Mouse (Mus musculus): Measurements from ENCODE around the gene Pmf1. TPM values are rescaled to one million over a fixed set of nuclear protein-coding genes. Genes with fewer than 3 reads are reported as not detected.
A peak's percentile ranks its signal among the peaks of the same experiment; 100 is the strongest.

Gene Pmf1
- polyA plus RNA-seq, 1 experiment from 2014 or later = 56.8 TPM

DNA sequence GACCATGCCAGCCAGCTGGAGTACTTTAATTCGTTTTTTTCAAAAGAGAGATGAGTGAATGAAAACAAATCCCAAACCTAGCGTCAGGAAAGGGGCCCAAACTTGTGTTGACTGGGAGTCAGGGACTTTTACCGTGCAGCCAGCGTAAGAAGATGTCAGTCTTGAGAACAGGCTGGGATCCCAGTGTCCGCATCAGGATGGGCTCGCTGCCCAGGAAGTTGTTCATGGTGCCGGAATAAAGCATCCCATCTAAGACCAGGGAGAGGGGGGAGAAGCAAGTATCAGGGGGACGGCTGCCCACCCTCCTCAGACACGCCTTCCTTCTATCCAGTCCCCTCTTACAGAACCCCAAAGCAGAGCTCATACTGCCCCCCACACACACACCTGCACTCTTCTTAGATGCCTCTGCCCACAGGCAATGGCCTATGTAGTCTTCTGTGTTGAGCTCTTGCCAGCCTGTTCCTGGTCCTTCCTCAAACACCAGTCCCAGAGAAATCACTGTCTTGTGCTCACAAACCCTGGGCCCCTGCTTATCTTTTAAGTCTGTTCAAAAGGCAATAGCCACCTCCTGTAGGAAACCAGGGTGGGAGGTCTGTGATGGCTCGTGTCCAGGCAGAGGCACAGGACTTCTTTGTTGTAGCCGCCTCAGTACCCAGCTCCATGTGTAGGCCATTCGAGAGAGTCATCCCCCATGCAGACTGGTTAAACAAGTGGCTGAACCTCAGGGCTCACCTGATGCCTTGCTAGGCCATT lies 40.4 kb upstream of the Pmf1 start:
- Histone ChIP-seq H3K4me3 (replicated peaks) (no peak overlapping the region), H3K36me3 (peaks cover 84% of the 10 kb centered on the region), H3K9me3 (no peaks in the 10 kb centered on the region), H3K4me1 (replicated peaks) (peaks cover 17% of the 10 kb centered on the region), H3K4me2 (replicated peaks) (no peak overlapping the region), H3K27ac (no peak overlapping the region), H3K27me3 (no peaks in the 10 kb centered on the region), H3K9ac (replicated peaks) (0 out of 2 replicates have a peak overlapping the region, but pooled peaks have one; percentile 57)
- WGBS = 77% methylated on average over 12 of the region's 12 CpGs
- ATAC-seq = no peak

DNA sequence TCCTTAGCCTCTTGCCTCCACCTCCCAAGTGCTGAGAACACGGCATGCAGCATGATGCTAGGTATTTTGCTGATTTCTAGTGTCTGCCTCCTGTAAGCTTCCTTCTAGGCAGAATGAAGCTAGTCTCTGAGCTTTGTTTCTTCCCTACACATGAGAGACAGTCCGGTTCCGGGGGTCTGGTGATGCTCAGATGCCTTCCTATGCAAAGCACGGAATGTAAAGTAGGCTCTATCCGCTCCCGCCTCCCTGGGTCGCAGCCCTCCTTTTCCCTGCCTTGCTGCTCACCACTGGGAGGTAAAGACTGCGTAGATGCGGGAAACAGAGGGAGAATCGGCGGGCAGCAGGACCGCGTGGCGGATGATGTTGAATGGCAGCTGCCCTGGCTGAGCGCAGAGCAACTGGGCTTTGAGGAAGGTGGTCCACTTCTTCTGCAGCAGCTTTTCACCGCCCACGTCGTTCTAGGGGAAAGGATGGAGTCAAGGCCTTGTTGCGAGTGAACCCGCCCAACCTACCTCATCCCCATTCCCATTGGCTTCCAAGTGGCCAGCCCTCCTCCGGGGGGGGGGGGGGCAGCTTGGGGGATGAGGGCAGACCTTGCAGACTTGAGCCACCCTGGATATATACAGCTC lies 39.4 kb upstream of the Pmf1 start:
- Histone ChIP-seq H3K4me3 (replicated peaks) (peak overlapping the region; percentile 19), H3K27me3 (no peaks in the 10 kb centered on the region), H3K4me2 (replicated peaks) (peak overlapping the region; percentile 44), H3K9me3 (no peaks in the 10 kb centered on the region), H3K36me3 (peaks cover 87% of the 10 kb centered on the region), H3K4me1 (replicated peaks) (peaks cover 11% of the 10 kb centered on the region), H3K9ac (replicated peaks) (peak overlapping the region; percentile 57; the same call in 1 of the 2 replicates), H3K27ac (no peak overlapping the region)
- peak; percentile 72 for ATAC-seq
- WGBS = 4% methylated on average over 21 of the region's 21 CpGs

DNA sequence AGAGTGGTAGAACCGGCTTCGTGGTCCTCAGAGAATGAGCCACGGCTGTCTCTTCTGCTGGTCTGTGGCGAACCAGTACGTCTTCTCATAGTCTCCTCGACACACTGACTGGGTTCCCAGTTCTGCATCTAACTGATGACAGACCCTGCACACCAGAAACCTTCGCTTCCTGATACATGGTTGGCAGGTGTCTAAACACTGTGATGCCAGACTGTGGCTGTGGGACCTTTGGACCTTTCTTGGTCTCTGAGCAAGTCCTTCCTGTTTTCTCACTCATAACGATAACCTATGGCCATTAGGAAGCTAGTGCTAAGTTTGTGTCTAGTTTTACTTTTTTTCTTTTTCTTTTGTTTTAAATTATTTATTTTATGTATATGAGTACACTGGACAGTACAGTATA lies 38.3 kb upstream of the Pmf1 start:
- ATAC-seq = no peak
- Histone ChIP-seq H3K9me3 (no peaks in the 10 kb centered on the region), H3K9ac (replicated peaks) (no peak overlapping the region), H3K4me3 (replicated peaks) (no peak overlapping the region), H3K4me2 (replicated peaks) (no peak overlapping the region), H3K4me1 (replicated peaks) (peaks cover 11% of the 10 kb centered on the region), H3K27me3 (no peaks in the 10 kb centered on the region), H3K27ac (no peak overlapping the region), H3K36me3 (peaks cover 86% of the 10 kb centered on the region)
- WGBS = 94% methylated on average over 8 of the region's 8 CpGs

DNA sequence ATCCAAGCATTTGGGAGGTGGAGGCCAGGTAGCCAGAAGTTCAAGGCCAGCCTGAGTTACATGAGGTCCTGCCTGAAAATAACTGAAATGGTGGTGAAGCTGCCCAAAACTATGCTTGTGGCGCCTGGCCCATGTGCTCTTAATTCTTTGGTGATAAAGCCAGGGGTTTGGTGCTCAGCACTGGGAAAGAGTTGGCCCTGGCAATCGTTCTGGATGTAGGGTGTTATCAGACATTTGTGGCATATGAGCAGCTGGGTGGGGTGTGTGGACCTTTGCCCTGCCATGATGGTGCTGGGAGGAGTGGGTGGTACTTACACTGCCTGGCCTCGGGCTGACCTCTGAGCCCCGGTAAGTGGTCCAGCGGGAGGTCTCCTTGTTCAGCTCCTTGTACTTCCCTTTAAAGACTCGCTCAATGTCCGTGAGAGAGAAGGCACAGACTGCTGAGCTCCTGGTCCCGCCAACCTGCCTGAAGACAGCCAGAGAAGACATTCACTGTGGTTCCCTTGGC lies 37.6 kb upstream of the Pmf1 start:
- H3K27ac ChIP-seq = no peak overlapping the region
- H3K9me3 ChIP-seq = no peaks in the 10 kb centered on the region
- H3K4me3 ChIP-seq (replicated peaks) = no peak overlapping the region
- H3K4me1 ChIP-seq (replicated peaks) = peaks cover 11% of the 10 kb centered on the region
- H3K9ac ChIP-seq (replicated peaks) = no peak overlapping the region
- peaks cover 85% of the 10 kb centered on the region for H3K36me3 ChIP-seq
- ATAC-seq = no peak
- H3K27me3 ChIP-seq = no peaks in the 10 kb centered on the region
- H3K4me2 ChIP-seq (replicated peaks) = no peak overlapping the region
- 65% methylated on average over 8 of the region's 8 CpGs for WGBS

DNA sequence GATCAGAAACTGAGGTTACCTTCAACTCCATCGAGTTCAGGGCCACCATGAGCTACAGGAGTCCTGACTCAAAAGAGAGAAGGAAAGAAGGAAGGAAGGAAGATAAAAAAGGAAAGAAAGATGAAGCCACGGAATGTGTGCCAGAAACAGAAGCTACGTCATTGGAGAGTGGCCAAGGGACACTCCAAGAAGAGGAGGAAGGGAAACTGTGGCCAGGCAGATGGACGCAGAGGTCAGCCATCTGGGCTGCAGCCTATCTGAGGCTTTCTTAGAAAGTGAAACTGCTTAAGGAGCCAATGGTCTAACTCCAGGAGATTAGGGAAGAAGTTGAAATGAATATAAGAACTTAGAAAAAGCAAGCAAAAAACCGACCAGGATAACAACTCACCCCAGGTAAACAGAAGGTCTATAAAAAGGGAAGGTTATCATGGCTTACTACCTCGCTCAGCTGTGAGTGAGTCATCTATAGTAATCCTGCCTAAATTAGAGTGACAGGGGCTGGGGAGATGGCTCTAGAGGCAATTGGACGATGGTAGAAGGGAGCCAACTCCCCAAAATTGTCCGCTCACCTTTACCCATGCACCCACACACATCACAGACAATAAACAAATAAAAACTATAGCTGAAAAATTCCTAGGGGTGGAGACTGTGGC lies 36.5 kb upstream of the Pmf1 start:
- peaks cover 11% of the 10 kb centered on the region for H3K4me1 ChIP-seq (replicated peaks)
- no peaks in the 10 kb centered on the region for H3K9me3 ChIP-seq
- H3K27ac ChIP-seq = no peak overlapping the region
- ATAC-seq = no peak
- H3K4me2 ChIP-seq (replicated peaks) = no peak overlapping the region
- no peak overlapping the region for H3K9ac ChIP-seq (replicated peaks)
- peaks cover 79% of the 10 kb centered on the region for H3K36me3 ChIP-seq
- H3K4me3 ChIP-seq (replicated peaks) = no peak overlapping the region
- H3K27me3 ChIP-seq = no peaks in the 10 kb centered on the region
- 81% methylated on average over 8 of the region's 8 CpGs for WGBS

DNA sequence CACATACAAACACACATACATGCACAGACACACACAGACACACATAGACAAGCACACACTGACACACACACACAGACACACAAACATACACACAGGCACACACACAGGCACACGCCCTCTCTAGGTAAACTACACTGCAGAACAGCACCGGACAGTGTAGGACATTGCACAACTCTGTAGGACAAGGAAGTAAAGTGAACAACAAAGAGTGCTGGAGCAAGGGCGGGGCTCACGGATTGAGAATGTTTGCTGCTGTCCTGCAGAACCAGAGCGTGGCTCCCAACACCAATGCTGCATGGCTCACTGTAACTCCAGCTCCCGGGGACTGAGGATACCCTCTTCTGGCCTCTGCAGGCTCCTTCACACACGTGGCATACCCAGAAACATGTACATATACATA lies 32.8 kb upstream of the Pmf1 start:
- ATAC-seq = no peak
- Histone ChIP-seq H3K9ac (replicated peaks) (no peak overlapping the region), H3K27me3 (0 out of 2 replicates have a peak, but pooled peaks cover 5% of the 10 kb centered on the region), H3K4me2 (replicated peaks) (no peak overlapping the region), H3K4me1 (replicated peaks) (peaks cover 14% of the 10 kb centered on the region), H3K4me3 (replicated peaks) (no peak overlapping the region), H3K27ac (no peak overlapping the region), H3K9me3 (no peaks in the 10 kb centered on the region), H3K36me3 (peaks cover 59% of the 10 kb centered on the region)
- WGBS = 78% methylated on average over 7 of the region's 7 CpGs

DNA sequence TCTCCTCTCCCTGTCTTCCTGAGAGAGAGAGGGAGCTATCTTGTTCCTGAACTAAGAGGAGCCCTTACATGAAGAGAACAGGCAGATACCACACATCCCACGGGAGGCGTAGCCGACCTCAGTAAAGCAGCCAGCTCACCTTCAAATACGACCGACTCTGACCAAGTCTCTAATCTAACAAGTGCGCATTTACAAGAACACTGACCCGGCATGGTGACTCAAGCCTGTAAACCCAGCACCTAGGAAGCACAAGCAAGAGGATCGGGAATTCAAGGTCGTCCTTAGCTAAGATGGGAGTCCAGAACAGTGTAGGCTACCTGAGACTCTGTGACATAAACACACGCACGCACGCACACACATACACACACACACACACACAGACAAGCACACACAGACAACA lies 32.4 kb upstream of the Pmf1 start:
- Histone ChIP-seq H3K4me3 (replicated peaks) (no peak overlapping the region), H3K9me3 (no peaks in the 10 kb centered on the region), H3K36me3 (peaks cover 59% of the 10 kb centered on the region), H3K9ac (replicated peaks) (no peak overlapping the region), H3K4me2 (replicated peaks) (no peak overlapping the region), H3K27me3 (0 out of 2 replicates have a peak, but pooled peaks cover 5% of the 10 kb centered on the region), H3K4me1 (replicated peaks) (peaks cover 14% of the 10 kb centered on the region), H3K27ac (no peak overlapping the region)
- no peak for ATAC-seq
- 87% methylated on average over 12 of the region's 12 CpGs for WGBS

DNA sequence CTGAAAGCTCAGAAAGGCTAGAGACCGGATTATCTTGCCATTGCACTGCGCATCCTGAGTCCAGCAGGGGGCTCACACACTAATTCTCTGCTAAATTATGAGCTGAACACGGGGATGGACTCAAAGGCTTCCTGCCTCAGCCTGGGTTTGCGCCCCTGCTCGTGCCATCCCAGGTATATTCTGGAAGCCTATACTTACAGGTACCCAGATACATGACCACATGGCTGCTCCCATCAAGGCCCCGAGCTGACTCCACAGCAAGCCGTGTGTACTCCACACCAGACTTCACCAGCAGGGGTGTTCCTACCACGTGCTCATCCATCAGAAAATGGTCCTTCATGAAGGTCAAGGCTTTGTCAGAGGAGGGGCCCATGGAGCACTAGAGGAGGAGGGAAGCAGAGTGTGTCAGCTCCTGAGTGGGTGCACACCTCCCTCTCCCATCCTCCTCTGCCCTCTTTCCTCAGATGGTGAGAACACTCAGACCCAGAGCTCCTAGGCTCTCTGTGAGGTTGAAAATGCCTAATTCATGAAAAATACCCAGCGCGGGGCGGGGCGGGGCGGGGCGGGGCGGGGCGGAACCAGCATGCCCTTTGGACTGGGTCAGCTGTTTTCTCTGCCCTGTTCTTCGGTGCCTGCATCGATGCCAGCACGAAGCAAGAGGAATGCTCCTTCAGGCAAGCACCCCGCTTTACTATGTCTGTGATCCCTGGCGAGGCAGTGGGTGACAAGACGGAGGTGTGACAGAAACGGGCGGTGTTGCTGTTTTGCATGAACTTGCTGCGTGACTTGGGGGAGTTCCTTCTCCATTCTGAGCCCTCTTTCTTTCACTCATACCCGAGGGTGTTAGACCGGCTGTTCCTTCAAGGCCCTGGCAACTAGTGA lies 30.6 kb upstream of the Pmf1 start:
- Histone ChIP-seq H3K4me3 (replicated peaks) (no peak overlapping the region), H3K27me3 (0 out of 2 replicates have a peak, but pooled peaks cover 5% of the 10 kb centered on the region), H3K36me3 (peaks cover 59% of the 10 kb centered on the region), H3K27ac (no peak overlapping the region), H3K4me2 (replicated peaks) (0 out of 2 replicates have a peak overlapping the region, but pooled peaks have one; percentile 8), H3K4me1 (replicated peaks) (peaks cover 23% of the 10 kb centered on the region), H3K9me3 (no peaks in the 10 kb centered on the region), H3K9ac (replicated peaks) (no peak overlapping the region)
- 25% methylated on average over 27 of the region's 27 CpGs for WGBS
- ATAC-seq = peak; percentile 51; the same call in 1 of the 2 replicates

DNA sequence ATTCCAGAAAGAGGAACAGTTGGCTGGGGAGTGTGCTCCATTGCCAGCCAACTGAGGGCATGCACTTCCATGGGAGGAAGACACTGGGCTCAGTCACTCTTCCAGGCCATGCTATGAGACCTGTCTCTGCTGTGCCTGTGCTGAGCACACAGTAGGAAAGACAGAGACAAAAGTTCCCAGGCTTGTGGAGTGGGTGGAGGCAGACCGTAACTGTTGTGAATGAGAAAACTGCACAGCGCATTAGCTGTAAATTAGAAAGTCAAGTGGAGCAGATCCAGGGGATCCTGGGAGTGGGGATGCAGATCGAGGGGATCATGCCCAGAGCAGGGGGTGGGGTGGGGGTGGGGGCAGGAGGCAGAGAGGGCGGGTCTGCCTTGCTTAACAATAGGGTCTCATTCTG lies 29.5 kb upstream of the Pmf1 start:
- Histone ChIP-seq H3K9ac (replicated peaks) (no peak overlapping the region), H3K4me3 (replicated peaks) (no peak overlapping the region), H3K27ac (no peak overlapping the region), H3K36me3 (peaks cover 64% of the 10 kb centered on the region), H3K4me1 (replicated peaks) (peaks cover 23% of the 10 kb centered on the region), H3K9me3 (no peaks in the 10 kb centered on the region), H3K27me3 (0 out of 2 replicates have a peak, but pooled peaks cover 5% of the 10 kb centered on the region), H3K4me2 (replicated peaks) (no peak overlapping the region)
- no peak for ATAC-seq
- 41% methylated on average over 4 of the region's 4 CpGs for WGBS

DNA sequence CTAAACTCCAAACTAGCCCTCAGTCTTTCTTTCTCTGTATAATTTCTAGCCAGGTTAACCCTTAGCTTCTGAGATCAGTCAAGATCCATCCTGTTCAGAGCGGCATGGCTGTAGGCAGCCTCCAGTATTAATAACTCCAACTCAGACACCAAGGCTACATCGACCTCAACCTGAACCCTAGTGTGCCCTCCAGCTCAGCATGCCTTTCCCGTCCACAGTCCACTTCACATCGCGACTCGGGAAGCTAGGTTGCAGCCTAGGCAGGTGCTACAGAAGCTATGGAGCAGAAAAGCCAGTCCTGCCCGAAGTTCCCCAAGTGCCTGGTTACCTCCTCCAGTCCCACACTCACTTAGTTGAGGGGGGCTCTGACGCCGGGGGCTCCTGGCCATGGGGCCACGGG lies 27.3 kb upstream of the Pmf1 start:
- peaks cover 23% of the 10 kb centered on the region for H3K4me1 ChIP-seq (replicated peaks)
- H3K9me3 ChIP-seq = no peaks in the 10 kb centered on the region
- H3K9ac ChIP-seq (replicated peaks) = no peak overlapping the region
- no peak overlapping the region for H3K27ac ChIP-seq
- H3K27me3 ChIP-seq = 0 out of 2 replicates have a peak, but pooled peaks cover 5% of the 10 kb centered on the region
- no peak for ATAC-seq
- H3K4me3 ChIP-seq (replicated peaks) = no peak overlapping the region
- H3K4me2 ChIP-seq (replicated peaks) = peak overlapping the region; percentile 47; the same call in 1 of the 2 replicates
- WGBS = 85% methylated on average over 10 of the region's 10 CpGs
- peaks cover 50% of the 10 kb centered on the region for H3K36me3 ChIP-seq

Data from midbrain, embryonic 13.5 days (tissue).